Mouse (Mus musculus): ENCODE data around the gene Kcnq2.

DNA sequence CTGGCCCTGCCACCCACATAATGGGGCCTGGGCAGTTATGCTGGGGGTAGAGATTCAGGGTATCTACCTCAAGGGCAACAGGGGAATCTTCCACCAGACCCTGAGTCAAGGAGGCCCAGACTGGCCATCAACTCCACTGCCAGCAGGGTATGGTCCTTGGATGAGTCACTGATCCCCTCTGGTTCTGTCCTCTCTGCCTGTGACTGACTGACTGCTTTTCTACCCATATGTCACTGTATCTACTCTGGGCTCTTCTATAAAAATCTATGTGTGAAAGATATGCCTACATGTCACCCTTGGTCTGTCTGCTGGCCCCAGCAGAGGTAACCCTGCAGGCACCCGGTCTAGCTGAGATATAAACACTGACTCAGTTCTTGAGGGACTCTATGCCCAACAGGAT is 18.0 kb upstream of the Kcnq2 start:
- TF ChIP-seq POLR2A (IDR thresholded peaks at IDR 0.05; ENCODE audit: extremely low read depth, insufficient read depth, low read length) (peak; percentile 8; the same call in 1 of the 2 replicates), CTCF (IDR thresholded peaks at IDR 0.05; ENCODE audit: extremely low read depth, insufficient read depth, low read length) (no peak)

Data from cortical plate, adult 2 months (tissue).